19 mouse cellular contexts compared by ENCODE assay signal in genomic region chrX:152644827-152645226, GRCm38 (mm10).
DNase-seq lines count a peak whose midpoint lies in the region; ATAC-seq lines count a peak whose summit lies in the region.
"Had no signal": no experiment of that assay in that cellular context is flagged by ENCODE, and none has a peak within 500 bp of the region (broad histone marks: within the 10 kb centered on the region; RNA-seq: fewer than 3 reads in every experiment).

No protein-coding gene starts in this region.

- H3K9me3 ChIP-seq in midbrain, embryonic 12.5 days, result no peaks in the 10 kb centered on the region
- no peaks in the 10 kb centered on the region for H3K9me3 ChIP-seq in midbrain, embryonic 13.5 days
- H3K9me3 ChIP-seq in hindbrain, embryonic 16.5 days (ENCODE audit: control insufficient read depth, low read length), result no peaks in the 10 kb centered on the region
- H3K9me3 ChIP-seq: embryonic facial prominence, embryonic 10.5 days; heart, embryonic 10.5 days; liver, embryonic 13.5 days had no signal

- no peak overlapping the region for H3K4me3 ChIP-seq in midbrain, embryonic 12.5 days
- no peak overlapping the region for H3K4me3 ChIP-seq in midbrain, embryonic 13.5 days (replicated peaks)
- no peak overlapping the region for H3K4me3 ChIP-seq in hindbrain, embryonic 16.5 days (ENCODE audit: low read length)
- H3K4me3 ChIP-seq: embryonic facial prominence, embryonic 10.5 days; gastrocnemius, adult 2 months; heart, embryonic 10.5 days; liver, embryonic 13.5 days had no signal

- H3K27me3 ChIP-seq in midbrain, embryonic 12.5 days, result peaks cover 24% of the 10 kb centered on the region
- peaks cover 38% of the 10 kb centered on the region; the same call in 1 of the 2 replicates for H3K27me3 ChIP-seq in midbrain, embryonic 13.5 days
- peaks cover 6% of the 10 kb centered on the region; the same call in 1 of the 2 replicates for H3K27me3 ChIP-seq in hindbrain, embryonic 16.5 days (replicated peaks; ENCODE audit: control insufficient read depth, insufficient read depth, low read length)
- H3K27me3 ChIP-seq: liver, embryonic 13.5 days had no signal

- WGBS in midbrain, embryonic 12.5 days, result 42% methylated on average over 4 of the region's 4 CpGs
- WGBS in midbrain, embryonic 13.5 days, result 35% methylated on average over 4 of the region's 4 CpGs
- WGBS in hindbrain, embryonic 16.5 days, result 29% methylated on average over 4 of the region's 4 CpGs

- no peaks in the 10 kb centered on the region for H3K36me3 ChIP-seq in midbrain, embryonic 12.5 days
- H3K36me3 ChIP-seq in midbrain, embryonic 13.5 days, result no peaks in the 10 kb centered on the region
- no peaks in the 10 kb centered on the region for H3K36me3 ChIP-seq in hindbrain, embryonic 16.5 days (ENCODE audit: control insufficient read depth, insufficient read depth, low read length)
- H3K36me3 ChIP-seq: embryonic facial prominence, embryonic 10.5 days; heart, embryonic 10.5 days; liver, embryonic 13.5 days had no signal

- no peak overlapping the region for H3K27ac ChIP-seq in midbrain, embryonic 12.5 days (replicated peaks)
- H3K27ac ChIP-seq in midbrain, embryonic 13.5 days, result no peak overlapping the region
- no peak overlapping the region for H3K27ac ChIP-seq in hindbrain, embryonic 16.5 days (ENCODE audit: low read depth, low read length)
- H3K27ac ChIP-seq: embryonic facial prominence, embryonic 10.5 days; gastrocnemius, adult 2 months; heart, embryonic 10.5 days; kidney, postnatal 0 days; liver, embryonic 13.5 days had no signal

- H3K9ac ChIP-seq in midbrain, embryonic 12.5 days (replicated peaks), result no peak overlapping the region
- no peak overlapping the region for H3K9ac ChIP-seq in midbrain, embryonic 13.5 days (replicated peaks)
- H3K9ac ChIP-seq in hindbrain, embryonic 16.5 days (ENCODE audit: low read depth, low read length), result no peak overlapping the region
- H3K9ac ChIP-seq: liver, embryonic 13.5 days had no signal

- ATAC-seq in midbrain, embryonic 12.5 days (ENCODE audit: low FRiP score, low read depth), result peak; percentile 34; the same call in 1 of the 2 replicates
- no peak for ATAC-seq in midbrain, embryonic 13.5 days
- peak; percentile 48 for ATAC-seq in hindbrain, embryonic 16.5 days
- ATAC-seq: lung, postnatal 0 days; Patski had no signal

- peaks cover 9% of the 10 kb centered on the region for H3K4me1 ChIP-seq in midbrain, embryonic 12.5 days
- H3K4me1 ChIP-seq in midbrain, embryonic 13.5 days (replicated peaks), result peaks cover 7% of the 10 kb centered on the region; the same call in 1 of the 2 replicates
- no peaks in the 10 kb centered on the region for H3K4me1 ChIP-seq in hindbrain, embryonic 16.5 days (ENCODE audit: control insufficient read depth, insufficient read depth, low read depth, low read length)
- H3K4me1 ChIP-seq: heart, embryonic 10.5 days; liver, embryonic 13.5 days had no signal

- DNase-seq in embryo, embryonic 10 days (ENCODE audit: low spot score), result peak; percentile 29
- peak; percentile 4 for DNase-seq in retina, embryonic 14.5 days (ENCODE audit: low spot score)
- DNase-seq in heart, postnatal 4 days, result no peak
- DNase-seq in frontal cortex, postnatal 36 days (ENCODE audit: low spot score in 2 of 2), result no peak
- no peak for DNase-seq in gastrocnemius, postnatal 25 days
- DNase-seq: adrenal gland, adult 2 months; cerebellum, adult 2 months; gastrocnemius, adult 2 months; left cerebral cortex, postnatal 4 days; liver, embryonic 13.5 days; thymus, adult 18-20 months had no signal

- H3K4me2 ChIP-seq in midbrain, embryonic 12.5 days (replicated peaks), result no peak overlapping the region
- H3K4me2 ChIP-seq in midbrain, embryonic 13.5 days (replicated peaks), result no peak overlapping the region
- H3K4me2 ChIP-seq in hindbrain, embryonic 16.5 days (ENCODE audit: low read length), result peak overlapping the region; percentile 36
- H3K4me2 ChIP-seq: liver, embryonic 13.5 days had no signal

Comparison
In these comparisons a context has a peak if more than half of its experiments do, and no peak if none do; other contexts are left out.
1. DNase-seq: peak in embryo, embryonic 10 days (single experiment) and retina, embryonic 14.5 days (single experiment); none in heart, postnatal 4 days (single experiment), frontal cortex, postnatal 36 days (0 of 2) and gastrocnemius, postnatal 25 days (single experiment).